Mouse (Mus musculus) embryonic facial prominence, embryonic 13.5 days (tissue): ENCODE results near the gene Fam107b. TPM values are rescaled to one million over a fixed set of nuclear protein-coding genes. Genes with fewer than 3 reads are reported as not detected.

Experiments
- ATAC-seq: fragments of 200-750 bp; cut with Nextera tagmentation; 2 replicates; pipeline ENCODE4 v1.8.0; 2017; ENCODE audit warnings: low read depth; ENCODE audit not compliant: insufficient number of reproducible peaks, insufficient read depth, low FRiP score, low TSS enrichment
- H3K27ac ChIP-seq: fragments of 300-500 bp; sonication (generic); 2 replicates; pipeline ENCODE4 v1.5.1; 2015; ENCODE audit warnings: moderate library complexity, mild to moderate bottlenecking, inconsistent platforms
- H3K27me3 ChIP-seq: fragments of 300-500 bp; sonication (generic); 2 replicates; pipeline ENCODE4 v1.6.1; 2015; ENCODE audit warnings: mild to moderate bottlenecking, inconsistent platforms
- H3K36me3 ChIP-seq: fragments of 300-500 bp; sonication (generic); 2 replicates; pipeline ENCODE4 v1.6.1; 2015; ENCODE audit warnings: mild to moderate bottlenecking, inconsistent platforms
- H3K4me1 ChIP-seq: fragments of 300-500 bp; sonication (generic); 2 replicates; pipeline ENCODE4 v1.6.1; 2015; ENCODE audit warnings: inconsistent platforms
- H3K4me2 ChIP-seq: fragments of 300-500 bp; sonication (generic); 2 replicates; pipeline ENCODE4 v1.6.1; 2015; ENCODE audit warnings: moderate library complexity, mild to moderate bottlenecking, inconsistent platforms
- H3K4me3 ChIP-seq: fragments of 300-500 bp; sonication (generic); 2 replicates; pipeline ENCODE4 v1.5.1; 2015; ENCODE audit warnings: mild to moderate bottlenecking, inconsistent platforms
- H3K9ac ChIP-seq: fragments of 300-500 bp; sonication (generic); 2 replicates; pipeline ENCODE4 v1.6.1; 2015; ENCODE audit warnings: mild to moderate bottlenecking, inconsistent platforms
- H3K9me3 ChIP-seq: fragments of 300-500 bp; sonication (generic); 2 replicates; pipeline ENCODE4 v1.6.1; 2016; ENCODE audit warnings: inconsistent platforms
- WGBS: fragments of 180-500 bp; shearing (Covaris S2); methylation state at CpG from one replicate; pipeline ENCODE4 v1.1.7; 2015; ENCODE audit warnings: mixed read lengths; 5-methylcytosine and 5-hydroxymethylcytosine counted together
- polyA plus RNA-seq: library from polyadenylated mRNA; unstranded; fragments of >200 nt; fragmentation: Nextera tagmentation; extraction: Ambion mirVana; gene quantifications from 2 replicates; pipeline ENCODE4 v1.2.1, GENCODE M21; 2015

Gene Fam107b
- polyA plus RNA-seq, 1 experiment from 2014 or later = 37.3 TPM

GRCm38 (mm10) chr2:3645741-3646140, 75.5 kb downstream of the Fam107b start:
- Histone ChIP-seq H3K36me3 (no peaks in the 10 kb centered on the region), H3K27me3 (no peaks in the 10 kb centered on the region), H3K4me2 (no peak overlapping the region), H3K9ac (no peak overlapping the region), H3K9me3 (no peaks in the 10 kb centered on the region), H3K4me3 (no peak overlapping the region), H3K27ac (no peak overlapping the region), H3K4me1 (no peaks in the 10 kb centered on the region)
- ATAC-seq = no peak
- 85% methylated on average over 4 of the region's 4 CpGs for WGBS

- Histone ChIP-seq H3K27ac (no peak overlapping the region), H3K9ac (no peak overlapping the region), H3K27me3 (no peaks in the 10 kb centered on the region), H3K36me3 (no peaks in the 10 kb centered on the region), H3K4me2 (no peak overlapping the region), H3K4me3 (no peak overlapping the region), H3K4me1 (no peaks in the 10 kb centered on the region), H3K9me3 (no peaks in the 10 kb centered on the region)
- ATAC-seq = no peak
- 78% methylated on average over 5 of the region's 5 CpGs for whole genome bisulfite sequencing
These were observed 78.9 kb downstream of the Fam107b start for GRCm38 (mm10) chr2:3649171-3649570.

- H3K36me3 ChIP-seq = no peaks in the 10 kb centered on the region
These were observed 84.3 kb downstream of the Fam107b start for GRCm38 (mm10) chr2:3654606-3655005.

GRCm38 (mm10) chr2:3656091-3656490, 85.8 kb downstream of the Fam107b start:
- WGBS = 73% methylated on average over 3 of the region's 3 CpGs
- no peaks in the 10 kb centered on the region for H3K9me3 ChIP-seq

More at GRCm38 (mm10) chr2:3654606-3655005, 84.3 kb downstream of the Fam107b start:
- ATAC-seq = no peak
- Histone ChIP-seq H3K9ac (no peak overlapping the region), H3K4me2 (no peak overlapping the region), H3K9me3 (no peaks in the 10 kb centered on the region), H3K4me1 (peaks cover 15% of the 10 kb centered on the region), H3K27ac (no peak overlapping the region), H3K4me3 (no peak overlapping the region), H3K27me3 (no peaks in the 10 kb centered on the region)

GRCm38 (mm10) chr2:3656834-3657233, 86.5 kb downstream of the Fam107b start:
- no peak overlapping the region for H3K4me3 ChIP-seq
- H3K9me3 ChIP-seq = no peaks in the 10 kb centered on the region
- H3K9ac ChIP-seq = no peak overlapping the region
- no peak for ATAC-seq
- H3K27ac ChIP-seq = no peak overlapping the region
- peaks cover 15% of the 10 kb centered on the region for H3K4me1 ChIP-seq
- no peak overlapping the region for H3K4me2 ChIP-seq
- no peaks in the 10 kb centered on the region for H3K36me3 ChIP-seq
- 89% methylated on average over 6 of the region's 6 CpGs for WGBS
- no peaks in the 10 kb centered on the region for H3K27me3 ChIP-seq

More at GRCm38 (mm10) chr2:3656091-3656490, 85.8 kb downstream of the Fam107b start:
- Histone ChIP-seq H3K4me3 (no peak overlapping the region), H3K27me3 (no peaks in the 10 kb centered on the region), H3K27ac (no peak overlapping the region), H3K4me1 (peaks cover 15% of the 10 kb centered on the region), H3K36me3 (no peaks in the 10 kb centered on the region), H3K4me2 (no peak overlapping the region), H3K9ac (no peak overlapping the region)
- ATAC-seq = no peak

- no peaks in the 10 kb centered on the region for H3K36me3 ChIP-seq
- H3K4me2 ChIP-seq = no peak overlapping the region
- ATAC-seq = no peak
- WGBS = 81% methylated on average over 5 of the region's 5 CpGs
- H3K9ac ChIP-seq = no peak overlapping the region
- H3K4me1 ChIP-seq = peaks cover 15% of the 10 kb centered on the region
- no peaks in the 10 kb centered on the region for H3K27me3 ChIP-seq
- H3K27ac ChIP-seq = no peak overlapping the region
- no peaks in the 10 kb centered on the region for H3K9me3 ChIP-seq
- no peak overlapping the region for H3K4me3 ChIP-seq
These were observed 87.1 kb downstream of the Fam107b start for GRCm38 (mm10) chr2:3657376-3657775.

GRCm38 (mm10) chr2:3657811-3658730, 87.8 kb downstream of the Fam107b start:
- Histone ChIP-seq H3K9me3 (no peaks in the 10 kb centered on the region), H3K36me3 (no peaks in the 10 kb centered on the region), H3K4me1 (peaks cover 15% of the 10 kb centered on the region), H3K27me3 (no peaks in the 10 kb centered on the region), H3K4me3 (no peak overlapping the region), H3K27ac (0 out of 2 replicates have a peak overlapping the region, but pooled peaks have one; percentile 48), H3K4me2 (no peak overlapping the region), H3K9ac (no peak overlapping the region)
- WGBS = 50% methylated on average over 11 of the region's 11 CpGs
- no peak for ATAC-seq

- Histone ChIP-seq H3K4me1 (peaks cover 15% of the 10 kb centered on the region), H3K4me2 (no peak overlapping the region), H3K9me3 (no peaks in the 10 kb centered on the region), H3K9ac (no peak overlapping the region), H3K27me3 (no peaks in the 10 kb centered on the region), H3K27ac (no peak overlapping the region), H3K36me3 (no peaks in the 10 kb centered on the region), H3K4me3 (no peak overlapping the region)
- 23% methylated on average over 4 of the region's 4 CpGs for WGBS
- no peak for ATAC-seq
These were observed 88.6 kb downstream of the Fam107b start for GRCm38 (mm10) chr2:3658900-3659299.

GRCm38 (mm10) chr2:3659300-3659910, 89.1 kb downstream of the Fam107b start:
- Histone ChIP-seq H3K4me1 (peaks cover 15% of the 10 kb centered on the region), H3K36me3 (no peaks in the 10 kb centered on the region), H3K4me3 (no peak overlapping the region), H3K9ac (no peak overlapping the region), H3K9me3 (no peaks in the 10 kb centered on the region), H3K27ac (no peak overlapping the region), H3K4me2 (no peak overlapping the region), H3K27me3 (no peaks in the 10 kb centered on the region)
- ATAC-seq = no peak
- WGBS = 44% methylated on average over 5 of the region's 5 CpGs

GRCm38 (mm10) chr2:3664086-3664485, 93.8 kb downstream of the Fam107b start:
- no peaks in the 10 kb centered on the region for H3K4me1 ChIP-seq
- H3K27ac ChIP-seq = no peak overlapping the region
- no peak overlapping the region for H3K9ac ChIP-seq
- no peaks in the 10 kb centered on the region for H3K36me3 ChIP-seq
- H3K4me3 ChIP-seq = no peak overlapping the region
- no peak overlapping the region for H3K4me2 ChIP-seq
- WGBS = 66% methylated on average over 6 of the region's 6 CpGs
- no peak for ATAC-seq
- no peaks in the 10 kb centered on the region for H3K27me3 ChIP-seq
- no peaks in the 10 kb centered on the region for H3K9me3 ChIP-seq

GRCm38 (mm10) chr2:3668682-3669081, 98.4 kb downstream of the Fam107b start:
- H3K9ac ChIP-seq = no peak overlapping the region
- no peaks in the 10 kb centered on the region for H3K36me3 ChIP-seq
- no peak for ATAC-seq
- no peak overlapping the region for H3K4me3 ChIP-seq
- no peak overlapping the region for H3K4me2 ChIP-seq
- WGBS = 72% methylated on average over 3 of the region's 3 CpGs
- no peaks in the 10 kb centered on the region for H3K27me3 ChIP-seq
- H3K4me1 ChIP-seq = no peaks in the 10 kb centered on the region
- H3K9me3 ChIP-seq = no peaks in the 10 kb centered on the region
- no peak overlapping the region for H3K27ac ChIP-seq

- H3K4me3 ChIP-seq = no peak overlapping the region
- H3K4me1 ChIP-seq = no peaks in the 10 kb centered on the region
- H3K27ac ChIP-seq = no peak overlapping the region
- no peaks in the 10 kb centered on the region for H3K27me3 ChIP-seq
- no peak overlapping the region for H3K9ac ChIP-seq
- ATAC-seq = no peak
- no peaks in the 10 kb centered on the region for H3K9me3 ChIP-seq
- no peak overlapping the region for H3K4me2 ChIP-seq
- no peaks in the 10 kb centered on the region for H3K36me3 ChIP-seq
- WGBS = 62% methylated on average over 2 of the region's 2 CpGs
These were observed 99.4 kb downstream of the Fam107b start for GRCm38 (mm10) chr2:3669646-3670045.
